Mouse (Mus musculus) cortical plate, adult 2 months (tissue): ENCODE results near the gene Uox. TPM values are rescaled to one million over a fixed set of nuclear protein-coding genes. Genes with fewer than 3 reads are reported as not detected.

Experiments
- H3K27ac ChIP-seq: fragments of 200-500 bp; 2 replicates; pipeline ENCODE4 v1.5.1; 2012; ENCODE audit warnings: low read length, control low read depth, inconsistent platforms; ENCODE audit not compliant: insufficient read depth
- H3K4me1 ChIP-seq: fragments of 200-500 bp; 2 replicates; pipeline ENCODE4 v1.6.1; 2011; ENCODE audit warnings: low read length; ENCODE audit not compliant: control insufficient read depth, insufficient read depth
- H3K4me3 ChIP-seq: fragments of 200-500 bp; 2 replicates; pipeline ENCODE4 v1.5.1; 2011; ENCODE audit warnings: mild to moderate bottlenecking, low read length, control low read depth; ENCODE audit not compliant: insufficient read depth
- CTCF ChIP-seq: fragments of 200-500 bp; IDR thresholded peaks from 2 replicates; pipeline ENCODE4 v1.5.1; 2011; ENCODE audit warnings: mild to moderate bottlenecking, control low read depth, low read length; ENCODE audit not compliant: insufficient read depth; ENCODE audit errors: extremely low read depth
- POLR2A ChIP-seq: fragments of 200-500 bp; IDR thresholded peaks from 2 replicates; pipeline ENCODE4 v1.6.1; 2011; ENCODE audit warnings: mild to moderate bottlenecking, low read length, control low read depth; ENCODE audit not compliant: insufficient read depth; ENCODE audit errors: extremely low read depth
- polyA plus RNA-seq: library from polyadenylated mRNA; depleted of rRNA; stranded (reverse); fragments of >200 nt; gene quantifications from 2 replicates; pipeline ENCODE4 v1.2.3, GENCODE M21; 2012

Gene Uox
- polyA plus RNA-seq, 1 experiment = 0.75 TPM

- no peak overlapping the region for H3K27ac ChIP-seq
- no peak for TF ChIP-seq POLR2A
- no peak for TF ChIP-seq CTCF
- H3K4me1 ChIP-seq = peaks cover 6% of the 10 kb centered on the region
- no peak overlapping the region for H3K4me3 ChIP-seq
These were observed 46.5 kb downstream of the Uox start for GRCm38 (mm10) chr3:146616533-146617283.

- H3K4me3 ChIP-seq = no peak overlapping the region
- TF ChIP-seq CTCF (no peak), POLR2A (no peak)
- H3K4me1 ChIP-seq = peaks cover 8% of the 10 kb centered on the region
- H3K27ac ChIP-seq = no peak overlapping the region
These were observed 47.7 kb downstream of the Uox start for GRCm38 (mm10) chr3:146617946-146618345.

- TF ChIP-seq CTCF (no peak), POLR2A (no peak)
- Histone ChIP-seq H3K4me3 (no peak overlapping the region), H3K4me1 (peaks cover 8% of the 10 kb centered on the region), H3K27ac (no peak overlapping the region)
These were observed 48.1 kb downstream of the Uox start for GRCm38 (mm10) chr3:146618357-146618756.

GRCm38 (mm10) chr3:146620101-146620500 lies 49.9 kb downstream of the Uox start:
- Histone ChIP-seq H3K27ac (peak overlapping the region; percentile 30; the same call in 1 of the 2 replicates), H3K4me3 (no peak overlapping the region), H3K4me1 (peaks cover 9% of the 10 kb centered on the region)
- TF ChIP-seq CTCF (no peak), POLR2A (no peak)

- peak overlapping the region; percentile 38; the same call in 1 of the 2 replicates for H3K27ac ChIP-seq
- no peak for TF ChIP-seq CTCF
These were observed 50.5 kb downstream of the Uox start for GRCm38 (mm10) chr3:146620555-146621249.

GRCm38 (mm10) chr3:146621966-146622365 lies 51.7 kb downstream of the Uox start:
- Histone ChIP-seq H3K4me3 (no peak overlapping the region), H3K27ac (0 out of 2 replicates have a peak overlapping the region, but pooled peaks have one; percentile 38), H3K4me1 (peaks cover 11% of the 10 kb centered on the region)
- TF ChIP-seq POLR2A (no peak), CTCF (no peak)

More at GRCm38 (mm10) chr3:146620555-146621249, 50.5 kb downstream of the Uox start:
- Histone ChIP-seq H3K4me3 (no peak overlapping the region), H3K4me1 (peaks cover 11% of the 10 kb centered on the region)

- TF ChIP-seq POLR2A (no peak), CTCF (no peak)
- Histone ChIP-seq H3K4me1 (peaks cover 9% of the 10 kb centered on the region), H3K4me3 (no peak overlapping the region), H3K27ac (no peak overlapping the region)
These were observed 55.5 kb downstream of the Uox start for GRCm38 (mm10) chr3:146625766-146626165.

- no peak overlapping the region for H3K4me3 ChIP-seq
- no peak for TF ChIP-seq CTCF
- TF ChIP-seq POLR2A = no peak
- H3K4me1 ChIP-seq = peaks cover 2% of the 10 kb centered on the region; the same call in 1 of the 2 replicates
- no peak overlapping the region for H3K27ac ChIP-seq
These were observed 58.2 kb downstream of the Uox start for GRCm38 (mm10) chr3:146628227-146628982.

GRCm38 (mm10) chr3:146632506-146632905 lies 62.3 kb downstream of the Uox start:
- TF ChIP-seq POLR2A = no peak
- TF ChIP-seq CTCF = no peak
- H3K27ac ChIP-seq = no peak overlapping the region
- H3K4me3 ChIP-seq = no peak overlapping the region
- no peaks in the 10 kb centered on the region for H3K4me1 ChIP-seq
